Mouse (Mus musculus) adrenal gland, postnatal 25 days (tissue): ENCODE results near the gene Casz1. TPM values are rescaled to one million over a fixed set of nuclear protein-coding genes. Genes with fewer than 3 reads are reported as not detected.

Experiments
- DNase-seq: peaks from one replicate; pipeline ENCODE4 v3.0.0; 2021; ENCODE audit warnings: mixed read lengths
- total RNA-seq: library from RNA; stranded (reverse); gene quantifications from 2 replicates; pipeline ENCODE4 v1.2.3, GENCODE M21; 2021

The Casz1 gene
- total RNA-seq, 1 experiment from 2014 or later: 5.3 TPM

GRCm38 (mm10) chr4:148906806-148907205 lies 102.6 kb downstream of the Casz1 start:
- DNase-seq: no peak

GRCm38 (mm10) chr4:148908214-148908681 lies 104.0 kb downstream of the Casz1 start:
- no peak for DNase-seq

GRCm38 (mm10) chr4:148908760-148909510 lies 104.7 kb downstream of the Casz1 start:
- no peak for DNase-seq

GRCm38 (mm10) chr4:148909566-148909965 lies 105.3 kb downstream of the Casz1 start:
- DNase-seq: no peak

- no peak for DNase-seq
These were observed 107.9 kb downstream of the Casz1 start for GRCm38 (mm10) chr4:148912134-148912533.

GRCm38 (mm10) chr4:148912826-148913590 lies 108.8 kb downstream of the Casz1 start:
- no peak for DNase-seq

GRCm38 (mm10) chr4:148914863-148915622 lies 110.8 kb downstream of the Casz1 start:
- DNase-seq: no peak

GRCm38 (mm10) chr4:148915849-148916248 lies 111.6 kb downstream of the Casz1 start:
- DNase-seq: no peak

- no peak for DNase-seq
These were observed 114.6 kb downstream of the Casz1 start for GRCm38 (mm10) chr4:148918707-148919447.

- DNase-seq: no peak
These were observed 116.4 kb downstream of the Casz1 start for GRCm38 (mm10) chr4:148920610-148921009.

GRCm38 (mm10) chr4:148922221-148922700 lies 118.0 kb downstream of the Casz1 start:
- DNase-seq: no peak

GRCm38 (mm10) chr4:148923414-148923813 lies 119.2 kb downstream of the Casz1 start:
- no peak for DNase-seq

- no peak for DNase-seq
These were observed 119.7 kb downstream of the Casz1 start for GRCm38 (mm10) chr4:148923976-148924375.

- DNase-seq: no peak
These were observed 121.5 kb downstream of the Casz1 start for GRCm38 (mm10) chr4:148925589-148926359.

- no peak for DNase-seq
These were observed 122.2 kb downstream of the Casz1 start for GRCm38 (mm10) chr4:148926459-148926858.

- no peak for DNase-seq
These were observed 124.1 kb downstream of the Casz1 start for GRCm38 (mm10) chr4:148928316-148928715.

GRCm38 (mm10) chr4:148928876-148929275 lies 124.6 kb downstream of the Casz1 start:
- no peak for DNase-seq

GRCm38 (mm10) chr4:148930721-148931229 lies 126.5 kb downstream of the Casz1 start:
- DNase-seq: no peak

- no peak for DNase-seq
These were observed 128.9 kb downstream of the Casz1 start for GRCm38 (mm10) chr4:148933109-148933508.

GRCm38 (mm10) chr4:148935211-148935610 lies 131.0 kb downstream of the Casz1 start:
- no peak for DNase-seq

- no peak for DNase-seq
These were observed 131.9 kb downstream of the Casz1 start for GRCm38 (mm10) chr4:148936111-148936510.
